Mouse (Mus musculus): Measurements from ENCODE around the gene Tcf15. TPM values are rescaled to one million over a fixed set of nuclear protein-coding genes. Genes with fewer than 3 reads are reported as not detected.

Tcf15 gene
- 2.1 TPM for polyA plus RNA-seq (2015; fragmentation: Illumina TruSeq; extraction: RNeasy Lipid Tissue Mini Kit (QIAGEN cat#74804); ENCODE audit: insufficient read depth, low read depth, low replicate concordance)

DNA sequence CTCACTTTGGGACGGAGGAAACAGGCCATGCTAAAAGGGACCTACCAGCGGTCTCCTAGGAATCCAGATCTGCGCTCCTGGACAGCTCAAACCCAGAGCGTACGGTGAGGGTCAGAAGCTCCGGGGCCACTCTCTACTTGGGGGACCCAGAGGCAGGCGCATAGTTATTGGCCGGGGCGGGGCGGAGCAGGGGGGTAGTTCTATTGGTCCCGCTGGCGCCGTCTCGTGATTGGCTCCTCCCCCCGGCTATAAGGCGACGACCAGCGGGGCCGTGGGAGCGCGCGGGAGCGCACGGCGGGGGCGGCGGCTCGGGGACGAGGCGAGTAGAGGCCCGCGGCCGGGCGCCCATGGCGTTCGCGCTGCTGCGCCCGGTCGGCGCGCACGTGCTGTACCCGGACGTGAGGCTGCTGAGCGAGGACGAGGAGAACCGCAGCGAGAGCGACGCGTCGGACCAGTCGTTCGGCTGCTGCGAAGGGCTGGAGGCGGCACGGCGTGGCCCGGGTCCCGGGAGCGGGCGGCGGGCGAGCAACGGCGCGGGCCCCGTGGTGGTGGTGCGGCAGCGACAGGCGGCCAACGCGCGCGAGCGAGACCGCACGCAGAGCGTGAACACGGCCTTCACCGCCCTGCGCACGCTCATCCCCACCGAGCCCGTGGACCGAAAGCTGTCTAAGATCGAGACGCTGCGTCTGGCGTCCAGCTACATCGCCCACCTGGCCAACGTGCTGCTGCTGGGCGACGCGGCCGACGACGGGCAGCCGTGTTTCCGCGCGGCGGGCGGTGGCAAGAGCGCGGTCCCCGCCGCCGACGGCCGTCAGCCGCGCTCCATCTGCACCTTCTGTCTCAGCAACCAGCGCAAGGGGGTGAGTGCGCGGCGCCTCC, at the start of gene Tcf15:
Gene Tcf15 (plus strand): TSS at position 283 of the 879 bp plus-strand sequence.

GRCm38 (mm10) chr2:152105318-152106224, 37.8 kb upstream of the Tcf15 start, which contains the start of gene Srxn1:
Gene Srxn1, plus strand, starts transcription at chr2:152105516.

Other genes with a start within 250 kb of the Tcf15 start
- 1.0 TPM for gene Angpt4, start 232.4 kb upstream of the Tcf15 start, polyA plus RNA-seq (2015; fragmentation: Illumina TruSeq; extraction: RNeasy Lipid Tissue Mini Kit (QIAGEN cat#74804); ENCODE audit: insufficient read depth, low read depth, low replicate concordance)
- 4.0 TPM for gene Fam110a, start 163.3 kb upstream of the Tcf15 start, polyA plus RNA-seq (2015; fragmentation: Illumina TruSeq; extraction: RNeasy Lipid Tissue Mini Kit (QIAGEN cat#74804); ENCODE audit: insufficient read depth, low read depth, low replicate concordance)
- 1.3 TPM for gene Slc52a3, start 147.1 kb upstream of the Tcf15 start, polyA plus RNA-seq (2015; fragmentation: Illumina TruSeq; extraction: RNeasy Lipid Tissue Mini Kit (QIAGEN cat#74804); ENCODE audit: insufficient read depth, low read depth, low replicate concordance)
- not detected for gene Scrt2, start 62.0 kb upstream of the Tcf15 start, polyA plus RNA-seq (2015; fragmentation: Illumina TruSeq; extraction: RNeasy Lipid Tissue Mini Kit (QIAGEN cat#74804); ENCODE audit: insufficient read depth, low read depth, low replicate concordance)
- gene Srxn1, start 38.0 kb upstream of the Tcf15 start, polyA plus RNA-seq (2015; fragmentation: Illumina TruSeq; extraction: RNeasy Lipid Tissue Mini Kit (QIAGEN cat#74804); ENCODE audit: insufficient read depth, low read depth, low replicate concordance), result 5.3 TPM
- 17.7 TPM for gene Csnk2a1, start 83.3 kb downstream of the Tcf15 start, polyA plus RNA-seq (2015; fragmentation: Illumina TruSeq; extraction: RNeasy Lipid Tissue Mini Kit (QIAGEN cat#74804); ENCODE audit: insufficient read depth, low read depth, low replicate concordance)
- gene Tbc1d20, start 150.3 kb downstream of the Tcf15 start, polyA plus RNA-seq (2015; fragmentation: Illumina TruSeq; extraction: RNeasy Lipid Tissue Mini Kit (QIAGEN cat#74804); ENCODE audit: insufficient read depth, low read depth, low replicate concordance), result 11.9 TPM
- gene Rbck1, start 189.1 kb downstream of the Tcf15 start, polyA plus RNA-seq (2015; fragmentation: Illumina TruSeq; extraction: RNeasy Lipid Tissue Mini Kit (QIAGEN cat#74804); ENCODE audit: insufficient read depth, low read depth, low replicate concordance), result 29.0 TPM
- gene Trib3, start 200.5 kb downstream of the Tcf15 start, polyA plus RNA-seq (2015; fragmentation: Illumina TruSeq; extraction: RNeasy Lipid Tissue Mini Kit (QIAGEN cat#74804); ENCODE audit: insufficient read depth, low read depth, low replicate concordance), result 2.0 TPM
- gene Nrsn2, start 233.1 kb downstream of the Tcf15 start, polyA plus RNA-seq (2015; fragmentation: Illumina TruSeq; extraction: RNeasy Lipid Tissue Mini Kit (QIAGEN cat#74804); ENCODE audit: insufficient read depth, low read depth, low replicate concordance), result not detected